Mouse (Mus musculus) kidney, postnatal 25 days (tissue): ENCODE measurements around the gene Erbb4.
"Not testable (repeated sequence)": the region's sequence is repeated elsewhere in the genome, so short reads cannot be mapped to it uniquely, and the experiment has no call there.

ENCODE experiments used
- DNase-seq, 2 experiments: peaks; one replicate each; pipeline ENCODE4 v3.0.0; 2021; ENCODE audit warnings: mixed read lengths in 2 of 2

Gene Erbb4

DNA sequence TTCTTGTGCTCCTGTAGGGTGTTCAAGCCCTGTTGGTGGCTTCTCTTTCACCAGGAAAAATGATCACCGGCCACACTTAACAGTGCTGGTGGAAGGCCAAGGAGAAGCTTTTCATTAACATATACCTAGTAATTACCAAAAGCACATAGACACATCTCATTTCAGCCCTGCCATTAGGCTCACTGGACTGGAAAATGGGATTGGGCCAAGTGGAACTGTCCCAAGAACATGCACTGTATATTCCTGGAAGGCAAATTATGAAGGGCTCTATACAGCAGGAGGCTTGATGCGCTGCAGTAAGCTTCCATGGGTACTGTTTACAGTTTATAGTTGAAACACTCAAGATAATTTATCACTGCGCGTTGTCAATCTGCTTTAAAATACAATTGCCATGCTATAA, 248.4 kb downstream of the Erbb4 start:
- DNase-seq, result no peak

DNA sequence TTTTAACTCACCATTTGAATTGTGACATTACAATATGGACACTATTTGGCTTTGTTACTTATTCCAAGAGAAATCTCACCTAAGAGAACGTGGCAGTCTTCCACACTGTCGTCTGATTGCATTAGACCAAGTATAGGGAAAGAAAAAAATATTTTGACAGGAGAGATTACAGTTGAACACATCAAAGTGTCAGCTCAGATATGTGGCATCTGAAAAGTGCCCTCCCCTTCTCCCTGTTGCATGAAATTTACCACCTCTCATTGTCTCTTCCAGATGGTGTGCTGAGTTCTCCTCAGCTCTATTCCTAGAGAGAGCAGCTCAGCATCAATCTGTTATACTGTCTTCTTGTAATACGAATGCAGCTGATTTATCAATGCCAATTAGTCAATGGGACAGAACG, 268.5 kb downstream of the Erbb4 start:
- DNase-seq, result no peak

DNA sequence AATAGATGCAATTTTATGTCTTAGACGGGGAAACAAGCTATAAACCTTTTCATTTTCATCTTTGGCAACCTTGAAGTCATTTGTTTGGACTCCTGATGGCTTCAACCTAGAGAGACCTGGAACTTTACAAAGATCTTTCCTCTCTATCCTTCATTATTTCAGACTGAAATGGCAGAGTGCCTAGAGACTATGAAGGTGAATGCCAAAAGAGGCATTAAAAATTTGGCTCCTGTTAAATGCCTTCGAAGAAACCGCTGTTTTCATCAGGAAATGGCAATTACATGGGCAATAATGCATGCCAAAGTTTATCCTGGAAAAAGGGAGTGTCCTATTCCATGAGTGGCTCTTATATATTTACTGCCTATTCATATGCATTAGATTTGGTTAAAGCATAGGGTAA, 273.2 kb downstream of the Erbb4 start:
- DNase-seq, result no peak

DNA sequence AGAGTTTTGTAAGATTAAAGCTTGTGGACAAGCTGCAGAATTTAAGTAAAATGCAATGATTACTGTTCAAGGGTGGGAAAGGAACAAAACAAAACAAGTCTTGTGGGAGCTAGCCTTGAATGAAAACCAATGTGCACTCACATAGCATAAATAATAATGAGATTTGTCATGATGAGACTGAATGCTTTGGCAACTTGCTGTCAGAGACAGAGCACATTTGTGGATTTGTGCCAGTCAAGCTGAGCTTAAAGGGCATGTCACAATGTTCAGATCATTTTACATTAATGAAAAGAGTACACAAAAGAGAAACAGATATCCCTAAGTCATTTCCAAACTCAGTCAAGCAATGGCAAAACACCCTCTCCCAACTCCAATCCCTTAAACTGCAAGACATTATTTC, 275.8 kb downstream of the Erbb4 start:
- DNase-seq, result no peak

DNA sequence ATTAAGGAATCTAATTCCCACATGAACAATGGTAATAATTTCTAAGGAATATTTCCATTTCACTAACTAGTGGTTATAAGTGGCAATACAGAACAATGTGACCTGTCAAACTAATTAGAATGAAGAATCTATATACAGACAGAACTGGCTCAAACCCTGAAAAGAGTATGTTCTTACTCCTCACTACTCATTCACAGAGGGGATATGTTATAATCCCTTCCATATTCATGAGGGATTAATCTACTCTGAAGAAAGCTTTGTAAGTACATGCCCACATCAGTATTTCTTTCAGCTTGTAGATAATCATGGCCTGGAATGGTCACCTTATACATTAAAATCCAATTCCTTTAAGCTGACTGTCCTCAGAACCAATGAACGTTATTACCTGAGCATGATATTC, 276.3 kb downstream of the Erbb4 start:
- DNase-seq, result no peak

DNA sequence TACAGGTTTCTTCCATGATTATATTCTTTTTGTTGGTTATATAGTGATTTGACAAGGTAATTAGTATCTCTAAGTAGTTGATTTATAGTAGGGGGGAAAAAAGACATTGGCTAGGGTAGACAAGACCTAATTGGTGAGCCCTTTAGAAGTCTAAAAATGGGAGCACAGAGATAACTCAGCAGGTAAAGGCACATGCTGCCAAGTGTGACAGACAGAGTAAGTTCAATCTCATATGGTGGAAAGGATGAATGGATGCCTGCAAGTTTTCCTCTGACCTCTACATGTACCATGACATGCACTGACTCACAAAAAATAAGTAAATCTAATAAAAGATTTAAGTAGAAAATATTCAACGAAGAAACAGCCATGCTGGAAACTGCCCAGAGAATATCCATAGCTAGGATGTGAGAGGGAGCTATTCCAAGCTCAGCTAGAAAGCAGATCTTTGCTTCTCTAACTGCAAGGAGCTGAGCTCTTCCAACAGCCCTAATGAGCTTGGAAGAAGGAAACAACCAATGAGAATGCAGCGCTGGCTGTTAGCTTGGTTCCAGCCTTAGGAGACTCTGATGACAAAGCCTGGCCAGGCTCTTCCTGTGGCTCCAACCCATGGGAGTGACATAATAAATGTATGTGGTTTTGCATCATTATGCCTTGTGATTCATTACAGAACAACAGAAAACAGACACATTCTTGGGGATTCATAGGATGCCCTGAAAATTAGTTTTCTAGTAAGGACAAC, 277.2 kb downstream of the Erbb4 start:
- no peak for DNase-seq

DNA sequence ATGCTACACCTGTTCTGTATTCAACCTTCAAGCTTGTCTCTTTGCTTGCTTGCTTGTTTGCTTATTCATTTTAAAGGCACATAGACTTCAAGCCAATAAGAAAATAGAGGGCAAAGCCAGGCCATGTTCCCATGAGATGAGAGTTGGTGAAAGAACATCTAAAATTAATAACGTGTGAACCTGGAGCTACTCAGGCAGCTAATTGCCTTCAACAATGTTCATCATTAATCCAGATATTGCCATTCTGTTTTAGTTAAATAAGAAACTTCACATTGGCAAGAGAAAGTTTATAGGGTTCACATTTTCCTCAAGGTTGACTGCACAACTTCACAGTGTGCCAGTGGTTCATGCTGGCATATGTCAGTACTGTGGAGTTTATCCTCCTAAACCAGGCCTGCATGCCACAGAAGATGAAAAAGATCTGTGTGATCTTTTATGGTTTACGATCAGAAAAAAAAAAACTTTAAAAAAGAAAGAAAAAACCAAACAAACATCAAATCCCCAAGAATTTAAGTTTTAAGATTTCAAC, 284.7 kb downstream of the Erbb4 start:
- DNase-seq, result peak in 1 of 2 experiments; percentile 10

DNA sequence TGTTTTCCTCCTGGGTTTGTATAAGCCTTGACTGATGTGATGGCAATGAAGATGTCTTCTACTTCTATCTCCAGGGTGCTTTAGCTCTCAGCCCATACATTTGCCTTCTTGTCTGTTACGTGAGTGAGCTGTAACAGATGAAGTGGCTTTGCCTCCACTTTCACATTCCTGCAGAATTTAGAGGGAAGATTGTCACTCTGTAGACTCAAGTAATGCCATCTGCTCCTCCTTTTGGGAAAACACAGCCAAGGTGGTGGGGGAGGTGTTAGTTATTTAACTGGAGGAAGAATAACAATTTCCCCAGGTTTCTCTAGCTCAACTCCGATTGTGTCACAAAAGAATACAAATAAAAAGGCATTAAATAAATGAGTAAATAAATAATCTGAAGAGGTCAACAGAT, 301.1 kb downstream of the Erbb4 start:
- DNase-seq, result no peak

DNA sequence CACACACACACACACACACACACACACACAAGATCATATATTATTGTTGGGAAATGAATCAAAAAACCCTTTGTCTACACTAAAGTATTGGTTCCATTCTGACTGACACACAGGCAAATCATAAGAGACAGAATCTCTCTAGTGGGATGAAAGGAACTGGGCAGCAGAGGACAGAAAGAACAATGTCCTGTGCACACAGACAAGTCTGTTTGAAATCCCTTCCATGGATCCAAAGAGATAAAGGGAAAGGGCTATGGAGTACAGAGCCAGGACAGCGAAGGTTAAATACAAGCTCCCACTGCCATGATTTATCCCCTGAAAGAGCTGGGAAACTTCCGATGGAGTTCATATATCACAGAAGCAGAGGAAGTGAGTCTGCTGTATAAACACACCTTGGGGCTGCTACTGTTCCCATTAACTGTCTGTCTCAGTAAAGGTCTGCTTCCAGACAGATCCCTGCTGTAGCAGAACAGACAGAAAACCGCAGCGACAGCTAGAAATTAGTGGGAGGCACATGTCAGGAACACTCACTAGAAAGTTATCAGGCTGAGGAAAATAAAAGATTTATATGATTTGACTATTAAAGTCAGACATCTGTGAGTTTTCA, 320.3 kb downstream of the Erbb4 start:
- DNase-seq, result no peak

DNA sequence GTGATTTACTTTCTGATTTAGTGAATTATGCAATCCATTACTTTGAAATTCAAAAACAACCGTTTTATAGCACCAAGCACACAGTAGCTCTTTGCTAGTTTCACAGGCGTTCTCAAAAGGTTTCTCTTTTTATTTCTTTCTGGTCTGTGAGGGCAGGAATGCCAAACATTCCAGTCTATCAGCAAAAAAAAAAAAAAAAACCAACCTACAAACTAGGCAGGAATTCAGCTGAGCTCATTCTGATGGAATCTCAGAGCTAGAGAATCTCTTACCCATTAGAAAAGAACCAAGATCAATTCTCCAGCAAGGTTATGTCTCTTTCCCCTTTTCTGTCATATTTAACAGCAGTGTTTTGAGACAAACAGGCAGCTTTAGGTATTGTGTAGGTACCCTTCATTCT, 327.2 kb downstream of the Erbb4 start:
- no peak for DNase-seq

DNA sequence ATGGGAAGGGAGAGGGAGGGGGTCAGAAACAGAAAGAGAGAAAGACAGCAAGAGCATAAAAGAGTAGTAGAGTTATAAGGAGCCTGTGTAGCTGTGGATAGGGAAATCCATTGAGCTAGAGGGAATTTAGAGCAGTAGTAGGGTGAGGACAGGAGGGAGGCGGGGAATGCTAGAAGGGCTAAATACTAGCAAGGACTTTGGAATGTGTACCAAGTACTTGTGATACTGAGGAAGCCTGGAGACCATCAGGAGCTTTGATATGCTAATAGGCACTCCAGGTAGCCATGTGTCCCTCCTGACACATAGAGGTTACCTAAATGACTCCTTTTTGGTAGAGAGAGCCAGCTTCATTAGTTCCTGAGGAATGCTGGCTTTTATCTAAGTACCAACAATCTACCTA, 327.8 kb downstream of the Erbb4 start:
- DNase-seq, result no peak

DNA sequence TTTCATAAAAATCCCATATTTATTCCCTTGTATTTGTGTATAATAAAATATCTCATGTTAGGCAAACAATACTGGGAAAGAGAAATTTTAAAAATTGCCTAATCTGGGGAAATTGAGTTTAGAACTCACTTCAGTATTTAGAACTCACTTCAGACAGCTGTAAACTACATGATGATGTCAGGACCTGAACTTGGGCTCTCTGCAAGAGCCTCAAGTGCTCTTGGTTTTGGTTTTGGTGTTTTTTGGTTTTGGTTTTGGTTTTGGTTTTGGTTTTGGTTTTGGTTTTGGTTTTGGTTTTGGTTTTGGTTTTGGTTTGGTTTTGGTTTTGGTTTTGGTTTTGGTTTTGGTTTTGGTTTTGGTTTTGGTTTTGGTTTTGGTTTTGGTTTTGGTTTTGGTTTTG, 341.8 kb downstream of the Erbb4 start:
- DNase-seq, result not testable (repeated sequence)

DNA sequence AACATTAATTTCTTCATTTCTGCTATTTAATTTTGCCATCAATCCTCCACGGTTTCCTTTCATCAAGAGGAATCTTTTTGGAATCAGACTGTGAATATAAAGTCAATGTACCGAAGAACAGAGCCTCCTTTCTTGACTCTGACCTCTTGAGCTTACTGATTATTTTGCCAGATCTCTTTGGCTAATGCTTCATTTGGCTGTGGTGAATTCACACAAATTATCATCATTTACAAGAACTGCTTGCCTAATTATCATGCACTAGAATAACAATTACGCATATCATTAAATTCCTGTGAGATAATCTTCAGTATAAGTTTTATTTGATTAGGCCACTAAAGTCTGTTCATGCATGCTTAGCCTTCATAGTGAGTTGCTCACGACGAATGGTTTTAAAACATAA, 345.4 kb downstream of the Erbb4 start:
- DNase-seq, result no peak

DNA sequence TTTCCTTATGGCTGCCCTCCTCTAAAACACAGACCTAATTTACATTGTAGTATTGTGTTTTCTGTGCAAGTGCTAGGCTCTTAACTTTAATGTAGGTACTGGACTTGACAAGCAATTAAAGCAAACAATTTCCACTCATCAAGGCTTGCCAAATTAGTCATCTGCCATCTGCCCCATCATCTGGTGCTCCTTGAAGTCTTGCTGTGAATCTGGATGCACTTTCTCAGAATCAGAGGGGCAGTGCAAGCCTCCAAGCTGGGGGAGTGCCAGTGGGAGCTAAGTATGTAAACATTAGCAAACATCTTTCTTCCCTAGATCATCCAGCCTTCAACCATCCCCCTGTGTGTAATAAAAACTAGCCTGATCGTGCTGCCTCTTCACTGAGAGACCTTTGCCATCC, 358.9 kb downstream of the Erbb4 start:
- no peak for DNase-seq

DNA sequence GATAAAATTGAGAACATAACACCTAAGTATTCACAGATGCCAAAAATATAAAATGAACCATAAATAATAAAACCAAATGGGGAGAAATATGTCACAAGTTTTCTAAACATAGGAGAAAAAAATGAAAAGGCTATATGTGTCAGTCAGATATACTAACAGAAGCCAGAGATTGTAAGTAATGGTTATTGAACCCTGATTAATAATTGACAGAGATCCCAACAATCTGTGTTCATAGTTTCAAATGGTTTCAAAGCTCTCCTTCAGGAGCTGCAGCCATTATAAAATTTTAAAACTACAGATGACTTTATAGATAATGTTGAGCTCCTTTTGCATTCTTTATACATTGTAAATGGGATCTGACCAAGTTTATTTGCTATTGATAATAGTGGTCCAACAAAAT, 426.4 kb downstream of the Erbb4 start:
- no peak for DNase-seq

DNA sequence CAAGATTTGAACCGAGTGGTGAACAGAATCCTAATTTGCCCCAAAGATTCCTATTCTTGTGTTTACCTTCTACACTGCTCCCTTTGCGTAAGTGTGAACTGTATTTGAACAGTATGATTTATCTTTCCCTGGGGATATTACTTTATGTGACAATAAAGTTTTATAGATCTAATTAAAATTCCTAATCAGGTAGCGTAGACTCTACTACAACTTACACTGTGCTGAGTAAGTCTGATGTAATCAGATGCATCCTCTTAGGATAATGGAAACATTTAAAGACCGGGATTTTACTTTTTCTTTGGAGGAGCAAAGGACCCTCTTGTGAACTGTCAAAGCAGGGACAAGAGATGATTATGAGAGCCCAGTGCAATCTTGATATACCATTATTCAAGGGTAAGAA, 433.2 kb downstream of the Erbb4 start:
- DNase-seq, result no peak

DNA sequence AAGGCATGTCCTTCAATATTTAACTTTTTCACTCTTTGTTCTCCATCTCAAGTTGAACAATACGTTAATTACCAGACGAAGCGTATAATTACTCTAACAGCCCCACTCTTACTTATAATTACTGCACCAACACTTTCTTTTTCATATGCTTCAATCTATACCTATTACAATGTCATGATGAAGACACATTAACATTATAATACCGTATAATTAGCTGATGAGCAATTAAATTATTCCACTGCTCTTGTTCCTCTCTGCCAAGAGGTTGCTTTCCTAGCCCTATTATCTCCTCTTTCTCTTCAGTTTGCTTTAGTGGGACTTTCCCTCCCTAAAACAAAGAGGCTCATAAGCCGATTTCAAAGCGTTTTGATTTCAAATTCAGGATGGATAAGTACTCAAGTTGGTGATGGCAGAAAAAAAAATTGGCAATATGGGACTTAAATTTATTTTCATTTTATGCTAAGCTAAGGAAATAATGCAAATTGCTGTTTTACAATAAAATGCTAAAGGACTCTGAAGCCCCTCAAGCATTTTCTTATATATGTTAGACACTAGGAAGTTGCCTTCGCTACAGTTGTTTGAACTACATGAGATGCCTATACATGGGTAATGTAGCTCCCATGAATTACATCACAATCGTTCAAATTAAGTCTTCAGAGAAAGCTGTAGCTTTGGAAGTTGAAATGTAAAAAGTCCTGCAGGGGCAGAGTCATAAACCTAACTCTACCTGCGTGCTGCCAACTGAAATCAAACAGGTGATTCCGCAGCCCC, 440.8 kb downstream of the Erbb4 start:
- no peak for DNase-seq

DNA sequence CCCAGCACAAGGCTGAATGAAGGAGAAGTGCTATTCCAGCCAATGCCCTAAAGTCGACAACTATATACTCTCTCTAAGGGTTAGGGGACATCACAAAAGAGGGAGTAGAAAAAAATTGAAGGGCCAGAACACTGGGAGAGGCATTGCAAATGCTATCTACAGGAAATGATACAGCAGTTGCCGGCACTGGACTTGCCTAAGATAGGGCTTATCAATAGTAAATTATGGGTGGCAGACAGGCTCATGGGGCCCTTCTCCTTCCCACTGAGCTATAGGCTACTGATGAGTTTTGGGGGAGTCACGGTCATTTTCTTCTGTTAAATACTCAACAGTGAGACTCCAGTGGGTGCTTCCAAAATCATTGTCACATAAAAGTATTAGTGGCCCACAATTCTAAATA, 517.4 kb downstream of the Erbb4 start:
- no peak for DNase-seq

DNA sequence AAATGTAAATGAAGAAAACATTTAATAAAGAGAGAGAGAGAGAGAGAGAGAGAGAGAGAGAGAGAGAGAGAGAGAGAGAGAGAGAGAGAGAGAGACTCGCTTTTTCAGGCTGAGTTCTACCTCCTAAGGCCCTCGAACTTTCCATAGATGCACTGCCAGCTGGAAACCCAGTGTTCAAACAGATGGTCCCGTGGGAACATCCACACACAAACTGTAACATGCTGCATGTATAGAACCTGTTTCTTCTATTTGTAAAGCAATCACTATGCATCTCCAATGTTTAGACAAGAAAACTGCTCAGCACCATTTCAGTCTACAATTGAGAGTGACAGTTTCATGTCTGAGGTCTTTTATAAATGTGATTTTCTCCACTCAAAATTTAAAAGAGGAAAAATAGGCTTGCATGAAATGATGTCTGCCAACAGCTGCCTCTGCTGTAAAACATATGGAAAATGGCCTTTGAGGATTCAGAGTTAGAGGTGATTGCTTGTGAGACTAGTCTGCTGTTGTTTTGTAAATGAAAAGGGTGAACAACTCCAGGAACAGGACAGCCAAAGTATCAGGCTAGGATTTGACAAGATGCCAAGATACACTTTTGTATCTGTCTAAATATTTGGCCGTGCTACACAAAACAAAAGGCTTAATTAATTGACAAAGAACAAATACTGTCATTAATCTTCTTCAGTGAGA, 533.9 kb downstream of the Erbb4 start:
- no peak for DNase-seq

DNA sequence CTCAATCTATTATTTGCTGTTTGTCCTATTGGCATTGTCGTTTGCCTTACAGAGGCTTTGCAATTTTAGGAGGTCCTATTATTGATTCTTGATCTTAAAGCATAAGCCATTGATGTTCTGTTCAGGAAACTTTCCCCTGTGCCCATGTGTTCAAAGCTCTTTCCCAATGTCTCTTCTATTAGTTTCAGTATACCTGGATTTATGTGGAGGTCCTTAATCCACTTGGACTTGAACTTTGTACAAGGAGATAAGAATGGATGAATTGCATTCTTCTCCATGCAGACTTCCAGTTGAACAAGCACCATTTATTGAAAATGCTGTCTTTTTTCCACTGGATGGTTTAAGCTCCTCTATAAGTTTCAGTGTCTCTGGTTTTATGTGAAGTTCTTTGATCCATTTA, 536.9 kb downstream of the Erbb4 start:
- DNase-seq, result no peak

DNA sequence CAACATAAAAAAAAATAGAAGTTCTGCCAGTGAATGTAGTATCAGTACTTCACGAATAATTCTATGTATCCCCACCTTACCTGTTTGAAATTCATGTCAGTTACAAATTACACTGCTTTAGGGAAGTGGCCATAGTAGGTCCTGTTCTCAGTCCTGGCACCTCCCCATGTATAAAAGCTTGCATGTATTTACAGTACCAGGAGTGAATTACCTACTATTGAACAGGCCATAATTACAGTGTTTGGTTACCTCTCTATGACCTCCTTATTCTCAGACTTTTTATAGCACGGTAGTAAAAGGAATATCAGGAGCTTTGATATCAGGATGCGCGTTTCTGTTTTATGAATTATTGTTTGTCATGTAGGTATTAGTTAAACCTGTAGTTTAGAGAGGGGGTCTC, 564.9 kb downstream of the Erbb4 start:
- no peak for DNase-seq

DNA sequence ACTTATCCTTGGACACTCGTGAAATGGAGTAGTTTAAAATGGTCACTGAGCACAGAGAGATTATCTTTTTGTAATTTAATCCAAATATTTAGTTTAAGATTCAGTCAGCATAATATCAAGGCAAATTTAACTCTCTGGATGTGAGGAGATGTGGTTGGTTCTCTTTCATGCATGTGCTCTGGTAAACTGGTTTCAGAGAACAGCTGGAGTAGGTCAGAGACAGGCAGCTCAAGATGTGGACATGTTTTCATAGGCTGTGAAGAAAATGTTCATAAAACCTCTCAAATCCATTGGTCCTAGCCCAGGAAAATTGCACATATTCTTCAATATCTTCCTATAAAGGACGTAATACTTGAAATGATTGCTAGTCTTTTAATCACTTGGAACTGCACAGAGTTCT, 590.0 kb downstream of the Erbb4 start:
- DNase-seq, result no peak

DNA sequence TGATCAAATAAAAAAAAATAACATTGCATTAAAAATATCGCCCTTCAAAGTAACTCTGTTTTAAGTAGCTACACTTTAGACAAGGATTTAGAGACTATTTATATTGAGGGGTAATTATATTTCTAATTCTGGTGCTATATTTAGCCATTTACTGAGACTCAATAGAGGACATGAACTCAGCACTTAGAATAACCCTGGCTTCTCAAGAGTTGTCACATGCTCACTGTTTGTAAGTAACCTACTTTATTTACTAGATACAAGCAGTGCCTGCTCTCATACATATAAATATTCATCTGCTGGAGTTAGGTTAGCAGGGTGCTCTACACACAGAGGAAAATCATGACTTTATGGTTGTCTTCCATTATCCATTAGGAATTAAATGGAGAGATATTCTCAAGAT, 604.0 kb downstream of the Erbb4 start:
- DNase-seq, result no peak
